Mouse (Mus musculus): Measurements from ENCODE around the gene Vti1a. TPM values are rescaled to one million over a fixed set of nuclear protein-coding genes. Genes with fewer than 3 reads are reported as not detected.

The Vti1a gene
- polyA plus RNA-seq, 1 experiment: 22.6 TPM

- no peak for TF ChIP-seq CTCF (IDR thresholded peaks at IDR 0.05; ENCODE audit: borderline replicate concordance, insufficient read depth, low read length)
- TF ChIP-seq POLR2A (IDR thresholded peaks at IDR 0.05; ENCODE audit: low read depth, low read length): no peak
- Histone ChIP-seq H3K27ac (ENCODE audit: insufficient read depth, low read length) (no peak overlapping the region), H3K4me1 (ENCODE audit: control insufficient read depth, insufficient read depth, low read length) (peaks cover 3% of the 10 kb centered on the region; the same call in 1 of the 2 replicates), H3K4me3 (ENCODE audit: insufficient read depth, low read length) (no peak overlapping the region)
Measured at GRCm38 (mm10) chr19:55520236-55520635, 204.1 kb downstream of the Vti1a start.

- Histone ChIP-seq H3K4me3 (ENCODE audit: insufficient read depth, low read length) (no peak overlapping the region), H3K4me1 (ENCODE audit: control insufficient read depth, insufficient read depth, low read length) (peaks cover 3% of the 10 kb centered on the region; the same call in 1 of the 2 replicates), H3K27ac (ENCODE audit: insufficient read depth, low read length) (no peak overlapping the region)
- TF ChIP-seq CTCF (IDR thresholded peaks at IDR 0.05; ENCODE audit: borderline replicate concordance, insufficient read depth, low read length) (no peak), POLR2A (IDR thresholded peaks at IDR 0.05; ENCODE audit: low read depth, low read length) (no peak)
Measured at GRCm38 (mm10) chr19:55523340-55523739, 207.2 kb downstream of the Vti1a start.

- H3K4me1 ChIP-seq (ENCODE audit: control insufficient read depth, insufficient read depth, low read length): peaks cover 3% of the 10 kb centered on the region; the same call in 1 of the 2 replicates
- TF ChIP-seq CTCF (IDR thresholded peaks at IDR 0.05; ENCODE audit: borderline replicate concordance, insufficient read depth, low read length) (no peak), POLR2A (IDR thresholded peaks at IDR 0.05; ENCODE audit: low read depth, low read length) (no peak)
- H3K4me3 ChIP-seq (ENCODE audit: insufficient read depth, low read length): no peak overlapping the region
- H3K27ac ChIP-seq (ENCODE audit: insufficient read depth, low read length): no peak overlapping the region
Measured at GRCm38 (mm10) chr19:55524385-55524784, 208.3 kb downstream of the Vti1a start.

- Histone ChIP-seq H3K4me3 (ENCODE audit: insufficient read depth, low read length) (no peak overlapping the region), H3K4me1 (ENCODE audit: control insufficient read depth, insufficient read depth, low read length) (peaks cover 3% of the 10 kb centered on the region; the same call in 1 of the 2 replicates), H3K27ac (ENCODE audit: insufficient read depth, low read length) (no peak overlapping the region)
- TF ChIP-seq CTCF (IDR thresholded peaks at IDR 0.05; ENCODE audit: borderline replicate concordance, insufficient read depth, low read length): no peak
- no peak for TF ChIP-seq POLR2A (IDR thresholded peaks at IDR 0.05; ENCODE audit: low read depth, low read length)
Measured at GRCm38 (mm10) chr19:55525056-55525455, 209.0 kb downstream of the Vti1a start.

GRCm38 (mm10) chr19:55526717-55527235 is 210.7 kb downstream of the Vti1a start:
- no peak for TF ChIP-seq CTCF (IDR thresholded peaks at IDR 0.05; ENCODE audit: borderline replicate concordance, insufficient read depth, low read length)
- Histone ChIP-seq H3K4me3 (ENCODE audit: insufficient read depth, low read length) (no peak overlapping the region), H3K27ac (ENCODE audit: insufficient read depth, low read length) (no peak overlapping the region), H3K4me1 (ENCODE audit: control insufficient read depth, insufficient read depth, low read length) (peaks cover 3% of the 10 kb centered on the region; the same call in 1 of the 2 replicates)

GRCm38 (mm10) chr19:55530041-55530440 is 213.9 kb downstream of the Vti1a start:
- Histone ChIP-seq H3K27ac (ENCODE audit: insufficient read depth, low read length) (no peak overlapping the region), H3K4me1 (ENCODE audit: control insufficient read depth, insufficient read depth, low read length) (no peaks in the 10 kb centered on the region), H3K4me3 (ENCODE audit: insufficient read depth, low read length) (no peak overlapping the region)
- no peak for TF ChIP-seq CTCF (IDR thresholded peaks at IDR 0.05; ENCODE audit: borderline replicate concordance, insufficient read depth, low read length)
- TF ChIP-seq POLR2A (IDR thresholded peaks at IDR 0.05; ENCODE audit: low read depth, low read length): no peak

- TF ChIP-seq CTCF (IDR thresholded peaks at IDR 0.05; ENCODE audit: borderline replicate concordance, insufficient read depth, low read length): no peak
- TF ChIP-seq POLR2A (IDR thresholded peaks at IDR 0.05; ENCODE audit: low read depth, low read length): no peak
Measured at GRCm38 (mm10) chr19:55532681-55533080, 216.6 kb downstream of the Vti1a start.

GRCm38 (mm10) chr19:55536273-55536937 is 220.3 kb downstream of the Vti1a start:
- H3K27ac ChIP-seq (ENCODE audit: insufficient read depth, low read length): no peak overlapping the region
- H3K4me3 ChIP-seq (ENCODE audit: insufficient read depth, low read length): no peak overlapping the region
- TF ChIP-seq POLR2A (IDR thresholded peaks at IDR 0.05; ENCODE audit: low read depth, low read length): no peak
- TF ChIP-seq CTCF (IDR thresholded peaks at IDR 0.05; ENCODE audit: borderline replicate concordance, insufficient read depth, low read length): no peak
- no peaks in the 10 kb centered on the region; the same call in 1 of the 2 replicates for H3K4me1 ChIP-seq (ENCODE audit: control insufficient read depth, insufficient read depth, low read length)

More at GRCm38 (mm10) chr19:55532681-55533080, 216.6 kb downstream of the Vti1a start:
- no peak overlapping the region for H3K4me3 ChIP-seq (ENCODE audit: insufficient read depth, low read length)
- H3K27ac ChIP-seq (ENCODE audit: insufficient read depth, low read length): no peak overlapping the region
- no peaks in the 10 kb centered on the region; the same call in 1 of the 2 replicates for H3K4me1 ChIP-seq (ENCODE audit: control insufficient read depth, insufficient read depth, low read length)

- Histone ChIP-seq H3K27ac (ENCODE audit: insufficient read depth, low read length) (no peak overlapping the region), H3K4me3 (ENCODE audit: insufficient read depth, low read length) (no peak overlapping the region), H3K4me1 (ENCODE audit: control insufficient read depth, insufficient read depth, low read length) (peaks cover 11% of the 10 kb centered on the region)
- TF ChIP-seq CTCF (IDR thresholded peaks at IDR 0.05; ENCODE audit: borderline replicate concordance, insufficient read depth, low read length) (peak; percentile 48; the same call in 1 of the 2 replicates), POLR2A (IDR thresholded peaks at IDR 0.05; ENCODE audit: low read depth, low read length) (no peak)
Measured at GRCm38 (mm10) chr19:55537691-55538090, 221.6 kb downstream of the Vti1a start.

- Histone ChIP-seq H3K27ac (ENCODE audit: insufficient read depth, low read length) (peak overlapping the region; percentile 76), H3K4me3 (ENCODE audit: insufficient read depth, low read length) (no peak overlapping the region), H3K4me1 (ENCODE audit: control insufficient read depth, insufficient read depth, low read length) (peaks cover 22% of the 10 kb centered on the region)
- TF ChIP-seq POLR2A (IDR thresholded peaks at IDR 0.05; ENCODE audit: low read depth, low read length) (no peak), CTCF (IDR thresholded peaks at IDR 0.05; ENCODE audit: borderline replicate concordance, insufficient read depth, low read length) (no peak)
Measured at GRCm38 (mm10) chr19:55541641-55542040, 225.5 kb downstream of the Vti1a start.
